Mouse (Mus musculus) brain, embryonic 14.5 days (tissue): ENCODE results near the gene Agbl2.

ENCODE experiments used
- CTCF ChIP-seq: fragments of 200-500 bp; IDR thresholded peaks from 2 replicates; pipeline ENCODE4 v1.5.1; 2012; ENCODE audit warnings: inconsistent platforms, mild to moderate bottlenecking, moderate library complexity, borderline replicate concordance; ENCODE audit not compliant: insufficient read depth, insufficient read length; ENCODE audit errors: extremely low read depth
- POLR2A ChIP-seq: fragments of 200-500 bp; IDR thresholded peaks from 2 replicates; pipeline ENCODE4 v1.6.1; 2012; ENCODE audit warnings: mild to moderate bottlenecking, inconsistent platforms, borderline replicate concordance; ENCODE audit not compliant: poor library complexity, insufficient read depth, insufficient read length, severe bottlenecking; ENCODE audit errors: extremely low read depth

DNA sequence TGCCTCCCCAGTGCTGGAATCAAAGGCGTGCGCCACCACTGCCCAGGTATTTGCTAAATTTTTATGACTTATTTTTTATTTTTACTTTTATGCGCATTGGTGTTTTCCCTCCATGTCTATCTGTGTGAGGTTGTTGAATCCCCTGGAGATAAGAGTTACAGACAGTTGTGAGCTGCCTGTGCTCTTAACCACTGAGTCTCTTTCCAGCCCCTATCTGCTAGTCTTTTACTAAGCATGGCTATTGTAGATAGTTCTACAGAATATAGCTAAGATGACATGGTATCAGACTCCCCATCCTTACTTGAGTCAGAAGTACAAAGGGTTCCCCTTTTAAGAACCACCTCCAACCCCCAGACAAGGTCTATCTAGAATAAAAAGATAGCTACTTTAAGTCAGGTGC lies 28.3 kb upstream of the Agbl2 start:
- TF ChIP-seq CTCF (no peak), POLR2A (no peak)
